Mouse (Mus musculus) thymus, adult 2 months (tissue): ENCODE measurements around the gene Tmem189.

Source experiments
- CTCF ChIP-seq: fragments of 200-500 bp; IDR thresholded peaks from 2 replicates; pipeline ENCODE4 v1.5.1; 2012; ENCODE audit warnings: mild to moderate bottlenecking, control low read depth, low read length, moderate library complexity, borderline replicate concordance; ENCODE audit not compliant: control insufficient read depth, poor library complexity, insufficient read depth; ENCODE audit errors: extremely low read depth
- POLR2A ChIP-seq: fragments of 200-500 bp; IDR thresholded peaks from 2 replicates; pipeline ENCODE4 v1.6.1; 2012; ENCODE audit warnings: mild to moderate bottlenecking, low read length, control low read depth, moderate library complexity; ENCODE audit not compliant: control insufficient read depth, poor library complexity, insufficient read depth; ENCODE audit errors: extremely low read depth

DNA sequence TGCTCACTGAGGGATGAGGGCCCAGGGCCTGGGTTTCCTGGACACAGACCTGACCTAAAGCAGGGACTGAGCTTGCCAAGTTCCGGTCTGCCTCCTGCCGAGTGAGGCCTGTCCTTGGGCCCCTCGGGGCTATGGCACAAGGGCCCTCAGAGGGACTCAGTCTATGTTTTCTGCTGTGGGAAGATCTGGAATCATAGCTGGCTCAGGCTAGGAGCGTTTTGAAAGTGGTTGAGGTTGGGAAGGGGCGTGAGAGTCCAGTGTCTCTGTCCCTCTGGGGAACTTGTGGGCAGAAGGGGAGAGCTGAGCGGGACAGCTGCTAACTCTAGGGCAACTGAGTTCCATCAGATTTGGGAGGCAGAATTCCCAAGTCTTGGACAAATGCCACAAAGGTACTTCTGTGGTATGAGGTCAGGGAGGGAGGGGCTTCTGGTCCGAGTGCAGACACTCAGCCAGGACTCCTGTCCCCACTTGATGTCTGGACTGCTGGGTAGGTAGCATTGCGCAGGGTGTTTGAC is 89.1 kb downstream of the Tmem189 start:
- TF ChIP-seq CTCF (no peak), POLR2A (no peak)
